Mouse (Mus musculus) spleen, postnatal 36 days (tissue): ENCODE measurements around the gene Dclk1.

ENCODE experiments used
- DNase-seq, 2 experiments: peaks; one replicate each; pipeline ENCODE4 v3.0.0; 2022; ENCODE audit warnings: low spot score in 2 of 2, mixed read lengths in 1 of 2

Dclk1 gene

GRCm38 (mm10) chr3:55260139-55260538 lies 18.0 kb downstream of the Dclk1 start:
- DNase-seq: no peak

DNA sequence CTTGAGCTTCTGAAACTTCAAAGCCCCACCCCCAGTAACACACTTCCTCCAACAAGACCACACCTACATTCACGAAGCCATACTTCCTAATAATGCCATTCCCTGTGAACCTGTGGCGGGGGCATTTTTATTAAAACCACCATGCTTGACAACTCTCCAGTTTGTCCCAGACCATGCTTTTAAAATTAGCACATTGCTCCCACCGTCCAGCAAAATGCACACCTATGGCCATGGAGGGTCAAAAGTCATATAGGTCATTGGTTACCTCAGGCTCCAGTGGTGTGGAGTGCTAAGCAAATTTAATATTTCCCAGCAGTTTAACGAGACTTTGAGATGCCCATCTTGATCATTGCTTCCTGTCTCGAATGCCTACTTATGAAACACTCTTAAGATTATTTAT lies 23.9 kb downstream of the Dclk1 start:
- no peak for DNase-seq

DNA sequence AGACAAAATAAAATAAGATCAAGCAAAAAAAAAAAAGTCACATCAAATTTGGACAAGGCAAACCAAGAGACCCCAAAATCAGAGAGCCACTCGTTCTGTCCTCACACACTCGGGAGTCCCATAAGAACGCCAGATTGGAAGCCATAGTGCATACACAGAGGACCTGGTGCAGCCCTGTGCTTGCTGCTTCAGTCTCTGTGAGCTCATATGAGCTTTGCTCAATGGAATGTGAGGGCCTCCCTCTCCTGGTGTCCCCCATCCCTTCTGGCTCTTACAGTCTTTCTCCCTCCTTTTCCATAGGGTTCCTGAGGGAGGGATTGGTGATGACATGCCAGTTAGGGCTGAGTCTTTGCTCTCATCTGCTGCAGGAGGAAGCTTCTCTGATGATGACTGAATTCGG lies 27.6 kb downstream of the Dclk1 start:
- DNase-seq: no peak

DNA sequence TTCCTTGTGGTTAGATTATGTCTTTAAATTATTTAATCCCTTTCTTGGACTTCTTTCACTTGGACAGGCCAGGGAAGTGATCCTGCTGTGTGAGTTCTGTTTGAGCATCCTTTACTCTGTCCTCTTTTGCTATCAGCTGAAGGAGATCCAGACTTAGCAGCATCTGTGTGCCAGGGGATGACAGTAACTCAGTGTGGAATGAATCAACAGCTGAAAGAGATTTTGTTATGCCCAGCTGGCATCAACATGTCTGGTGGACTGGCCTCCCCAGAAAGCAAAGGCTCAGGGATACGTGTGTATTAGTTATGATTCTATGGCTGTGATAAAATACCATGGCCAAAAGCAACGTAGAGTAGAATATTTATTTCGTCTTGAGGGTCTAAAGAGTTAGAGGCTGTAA lies 28.2 kb downstream of the Dclk1 start:
- no peak for DNase-seq

GRCm38 (mm10) chr3:55270920-55271319 lies 28.8 kb downstream of the Dclk1 start:
- no peak for DNase-seq

DNA sequence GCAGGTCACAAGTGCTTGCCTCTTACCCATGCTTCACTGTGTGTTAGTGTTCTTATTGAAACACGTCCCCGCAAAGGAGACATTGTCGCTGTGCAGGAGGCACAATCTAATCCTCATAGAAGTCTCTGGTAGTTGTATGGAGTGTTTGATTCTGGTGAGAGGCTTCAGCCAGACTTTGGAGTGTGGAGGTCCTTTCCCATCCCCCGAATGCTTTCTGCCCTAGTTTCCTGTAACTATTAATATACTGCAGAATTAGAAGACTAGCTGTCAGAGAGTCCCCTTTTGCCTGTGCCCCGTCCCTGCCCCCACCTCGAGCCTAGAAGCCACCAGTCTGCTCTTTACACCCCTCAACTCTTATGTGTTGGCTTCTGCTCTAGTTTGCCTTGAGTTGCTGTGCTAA lies 30.4 kb downstream of the Dclk1 start:
- no peak for DNase-seq

DNA sequence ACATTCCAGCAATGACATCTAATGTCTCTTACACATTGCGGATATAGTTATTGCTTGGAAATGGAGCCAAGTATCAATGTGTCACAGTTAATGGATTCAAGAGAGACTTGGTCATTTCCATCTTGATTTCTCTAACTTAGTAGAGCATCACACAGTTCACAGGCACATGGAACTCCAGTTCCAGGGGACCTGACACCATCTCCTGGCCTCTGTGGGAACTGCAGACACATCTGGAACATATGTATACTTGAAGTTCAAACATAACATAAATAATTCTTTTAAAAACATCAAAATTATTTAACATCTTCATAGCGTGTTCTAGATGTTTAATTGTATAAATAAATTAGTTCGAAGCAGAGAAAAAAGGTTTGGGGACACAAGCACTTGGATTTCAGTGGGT lies 34.3 kb downstream of the Dclk1 start:
- no peak for DNase-seq

GRCm38 (mm10) chr3:55276851-55277250 lies 34.7 kb downstream of the Dclk1 start:
- no peak for DNase-seq

DNA sequence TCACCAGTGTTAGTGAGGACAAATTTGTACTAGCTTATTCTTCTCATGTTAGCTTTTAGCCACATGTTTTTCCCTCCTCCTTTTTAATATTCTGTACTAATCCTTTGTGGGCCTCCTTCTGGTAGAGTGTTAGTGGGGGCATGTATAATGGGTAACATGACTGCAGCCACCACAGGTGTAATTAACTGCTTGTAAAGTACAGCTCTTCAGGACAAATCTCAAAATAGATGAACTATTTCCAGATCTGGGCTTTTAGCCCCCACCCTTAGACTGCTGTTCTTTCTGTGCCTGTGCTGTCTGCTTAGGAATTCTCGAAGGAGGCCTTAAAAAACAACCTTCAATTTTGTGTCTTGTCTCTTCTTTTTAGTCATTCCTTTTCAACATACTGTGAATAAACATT lies 35.7 kb downstream of the Dclk1 start:
- DNase-seq: no peak

DNA sequence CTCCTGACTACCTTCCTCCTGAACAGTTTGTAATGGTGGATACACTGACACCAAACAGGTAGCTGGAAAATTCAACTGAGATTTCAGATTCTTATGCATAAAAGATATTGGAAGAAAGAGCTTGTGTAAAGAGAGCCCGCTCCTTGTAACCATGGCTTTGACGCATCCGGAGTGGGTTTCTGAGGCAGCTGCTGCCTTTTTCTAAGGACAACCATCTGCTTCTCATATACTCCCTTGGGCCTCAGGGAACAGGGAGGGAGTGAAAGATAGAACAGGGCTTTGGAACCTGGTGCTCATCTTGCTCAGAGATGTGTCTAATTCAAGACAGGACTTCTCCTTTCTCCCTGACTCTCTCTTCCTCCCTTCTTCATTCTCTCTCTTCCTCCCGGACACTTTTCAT lies 37.8 kb downstream of the Dclk1 start:
- DNase-seq: no peak

DNA sequence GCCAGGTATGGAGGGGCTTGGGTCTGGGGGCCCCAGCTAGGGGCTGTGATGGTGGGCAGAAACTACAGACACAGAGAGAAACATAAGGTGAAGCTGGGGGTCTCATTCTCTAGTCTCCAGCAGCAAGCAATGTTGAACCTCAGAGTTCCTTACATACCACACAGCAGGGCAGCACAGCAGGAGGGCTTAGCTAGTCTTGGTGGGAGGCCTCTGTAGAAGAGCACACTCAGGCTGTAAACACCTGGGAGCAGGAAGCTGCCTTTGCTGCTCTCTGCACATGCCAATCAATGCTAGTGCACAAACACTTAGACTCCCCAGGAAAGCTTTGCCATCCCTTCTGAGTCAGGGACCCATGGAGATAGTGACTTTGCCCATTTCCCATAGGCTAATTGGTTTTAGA lies 38.3 kb downstream of the Dclk1 start:
- no peak for DNase-seq

DNA sequence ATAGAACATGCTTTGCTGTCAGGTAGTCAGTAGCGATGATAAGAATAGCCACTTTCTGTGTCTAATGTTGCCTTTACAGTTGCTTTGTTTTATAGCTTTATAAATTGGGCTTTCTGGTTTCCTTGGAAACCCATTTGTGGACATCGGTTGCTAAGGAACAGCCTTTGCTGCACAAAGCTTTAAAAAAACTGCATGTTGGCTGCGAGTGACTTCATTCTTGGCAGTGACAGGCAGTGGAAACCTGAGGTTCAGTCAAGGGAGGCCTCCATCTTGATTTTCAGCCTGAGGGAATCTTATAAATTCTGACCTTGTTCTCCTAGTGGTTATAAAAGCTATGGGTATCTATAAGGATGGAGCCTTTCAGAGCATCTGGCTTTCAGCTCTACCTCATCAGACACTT lies 42.1 kb downstream of the Dclk1 start:
- DNase-seq: no peak

GRCm38 (mm10) chr3:55288726-55289125 lies 46.6 kb downstream of the Dclk1 start:
- no peak for DNase-seq

- DNase-seq: no peak
Observed at GRCm38 (mm10) chr3:55291964-55292363, 49.8 kb downstream of the Dclk1 start.

- no peak for DNase-seq
Observed at GRCm38 (mm10) chr3:55292783-55293430, 50.7 kb downstream of the Dclk1 start.

DNA sequence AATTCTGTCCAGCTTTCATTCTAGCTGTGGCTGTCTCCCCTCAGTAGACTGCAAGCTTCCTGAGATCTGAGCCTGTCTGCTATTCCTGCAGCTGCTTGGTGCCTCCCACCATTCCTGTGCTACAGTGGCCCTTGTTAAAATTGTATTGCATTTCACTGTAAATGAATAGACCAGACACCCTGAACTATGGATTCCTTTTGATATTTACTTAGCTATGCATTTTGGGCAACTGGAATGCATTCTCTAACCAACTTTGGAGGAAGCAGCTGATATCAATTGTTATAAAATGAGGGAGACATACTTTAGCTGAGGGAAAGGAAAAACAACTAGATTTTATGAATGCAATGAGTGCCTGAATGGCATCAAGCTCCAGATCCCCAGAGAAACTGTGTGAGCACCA lies 63.5 kb downstream of the Dclk1 start:
- DNase-seq: no peak

DNA sequence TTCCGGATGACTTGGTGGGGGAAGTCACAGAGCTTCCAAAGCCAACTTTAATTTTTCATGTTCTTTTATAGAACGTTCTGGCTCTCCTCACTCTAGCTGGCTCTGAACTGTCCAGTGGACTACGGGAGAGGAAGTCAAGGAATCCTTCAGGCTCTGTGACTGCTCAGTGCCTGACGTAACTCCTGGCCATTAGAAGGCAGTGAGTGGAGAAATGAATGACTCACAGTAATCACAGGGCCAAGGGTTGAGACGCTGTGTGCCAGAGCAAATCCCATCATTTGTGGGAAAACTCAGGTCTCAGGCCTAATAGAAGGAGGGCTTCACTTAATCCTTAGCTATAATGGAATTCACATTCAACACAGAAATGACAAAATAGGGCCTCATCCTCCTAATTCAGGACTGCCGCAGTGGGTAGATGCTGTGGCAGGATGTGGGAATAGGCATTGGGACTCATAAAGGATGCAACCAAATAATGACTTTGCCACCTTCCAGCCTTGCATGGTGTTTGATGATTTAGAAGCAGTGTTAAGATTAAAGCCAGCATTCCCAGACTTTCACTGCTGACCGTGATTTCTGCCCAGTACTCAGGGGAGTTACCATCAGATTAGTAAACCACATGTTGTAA lies 65.5 kb downstream of the Dclk1 start:
- no peak for DNase-seq

GRCm38 (mm10) chr3:55309961-55310360 lies 67.8 kb downstream of the Dclk1 start:
- DNase-seq: no peak

GRCm38 (mm10) chr3:55315827-55316226 lies 73.7 kb downstream of the Dclk1 start:
- DNase-seq: no peak

DNA sequence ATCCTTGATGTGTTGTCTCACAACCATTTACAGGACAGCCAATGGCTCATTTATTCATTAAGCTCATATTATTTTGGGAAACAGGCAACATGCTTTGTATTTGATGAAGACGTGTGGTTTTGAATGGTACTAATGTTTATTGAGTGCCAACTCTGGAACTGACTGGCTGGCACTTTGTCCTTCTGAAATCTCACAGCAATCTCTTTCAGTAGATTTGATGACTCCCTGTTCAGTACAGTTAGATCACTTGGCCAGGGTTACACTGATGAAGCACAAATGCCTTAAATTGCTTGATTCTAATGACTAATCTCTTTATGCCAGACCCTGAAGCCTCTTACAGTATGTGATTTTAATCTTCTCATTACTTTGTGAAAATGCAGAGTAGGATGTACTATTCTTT lies 75.9 kb downstream of the Dclk1 start:
- no peak for DNase-seq

- no peak for DNase-seq
Observed at GRCm38 (mm10) chr3:55320572-55320971, 78.4 kb downstream of the Dclk1 start.

GRCm38 (mm10) chr3:55324029-55324428 lies 81.9 kb downstream of the Dclk1 start:
- DNase-seq: no peak

- DNase-seq: no peak
Observed at GRCm38 (mm10) chr3:55330496-55330895, 88.3 kb downstream of the Dclk1 start.

DNA sequence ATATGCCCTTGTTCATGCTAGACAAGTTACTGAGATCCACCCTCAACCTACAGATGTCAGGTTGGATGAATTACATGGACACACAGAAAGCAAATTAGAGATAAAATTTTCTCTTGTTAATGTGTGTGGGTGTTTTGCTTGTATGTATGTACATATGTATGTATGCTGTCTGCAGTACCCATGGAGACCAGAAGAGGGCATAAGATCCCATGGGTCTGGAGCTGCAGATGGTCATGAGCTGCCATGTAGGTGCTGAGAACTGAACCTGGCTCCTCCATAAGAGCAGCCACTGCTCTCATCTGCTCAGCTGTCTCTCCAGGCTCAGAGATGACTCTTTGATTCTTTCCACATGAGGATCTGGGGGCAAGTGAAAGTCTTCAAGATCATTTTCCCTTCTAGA lies 89.5 kb downstream of the Dclk1 start:
- DNase-seq: no peak
